ENCODE assay signal across 22 mouse cellular contexts in the genomic region with DNA sequence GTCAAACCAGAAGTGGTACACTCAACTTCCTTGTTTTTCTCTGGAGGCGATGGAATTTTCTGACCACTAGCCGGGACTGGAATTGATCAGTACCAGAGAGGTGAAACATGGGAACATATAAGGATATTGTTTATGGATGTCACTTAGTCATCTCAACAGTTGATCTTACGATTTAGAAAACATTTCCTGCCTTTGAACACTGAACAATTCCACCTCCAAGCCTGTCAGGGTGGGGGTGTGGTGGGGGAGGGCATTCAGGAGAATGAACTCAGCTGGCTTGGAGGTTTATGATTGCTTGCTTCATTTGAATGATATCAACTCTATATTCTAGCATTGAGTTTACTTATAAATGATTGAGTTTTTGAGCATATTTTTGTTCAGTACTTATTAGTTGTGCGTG. TPM values are rescaled to one million over a fixed set of nuclear protein-coding genes. Genes with fewer than 3 reads are reported as not detected.
DNase-seq lines count a peak whose midpoint lies in the region; TF ChIP-seq lines count a peak whose summit lies in the region.
"Had no signal": no experiment of that assay in that cellular context is flagged by ENCODE, and none has a peak within 500 bp of the region (broad histone marks: within the 10 kb centered on the region; RNA-seq: fewer than 3 reads in every experiment).

No protein-coding gene starts in this region.

- peaks cover 4% of the 10 kb centered on the region for H3K4me1 ChIP-seq in lung, adult 2 months (ENCODE audit: control insufficient read depth, insufficient read depth, low read length)
- H3K4me1 ChIP-seq: embryonic facial prominence, embryonic 13.5 days; embryonic facial prominence, embryonic 15.5 days; forebrain, embryonic 10.5 days; forebrain, embryonic 12.5 days had no signal

- DNase-seq in lung, adult 18-20 months, result peak; percentile 44 to 52
- no peak for DNase-seq in lung, adult 2 months
- peak; percentile 32 for DNase-seq in lung, postnatal 14 days
- DNase-seq in lung, postnatal 25 days (ENCODE audit: low spot score), result no peak
- peak; percentile 64 for DNase-seq in lung, postnatal 36 days
- no peak for DNase-seq in layer of hippocampus, postnatal 10 days (ENCODE audit: low spot score in 2 of 2)
- DNase-seq: adrenal gland, adult 2 months; adrenal gland, postnatal 10 days; adrenal gland, postnatal 25 days; cerebellum, adult 11 months; cerebellum, adult 18-20 months; cerebellum, adult 8-10 months; cerebellum, adult 9-11 months; cerebellum, postnatal 14 days; cerebellum, postnatal 36 days; embryo, embryonic 11 days had no signal

- TF ChIP-seq CTCF in lung, adult 2 months (IDR thresholded peaks at IDR 0.05; ENCODE audit: insufficient read depth, low read length), result no peak

- H3K4me3 ChIP-seq in lung, adult 2 months (replicated peaks; ENCODE audit: extremely low read depth, low read depth, low read length), result no peak overlapping the region
- H3K4me3 ChIP-seq: embryonic facial prominence, embryonic 13.5 days; embryonic facial prominence, embryonic 15.5 days; erythroblast, embryonic 14.5 days; forebrain, embryonic 10.5 days; forebrain, embryonic 12.5 days had no signal

- WGBS in lung, adult 2 months, result 56% methylated on average over 4 of the region's 4 CpGs

- TF ChIP-seq POLR2A in lung, adult 2 months (IDR thresholded peaks at IDR 0.05; ENCODE audit: borderline replicate concordance, extremely low read depth, low read depth, low read length), result no peak

RNA-seq across cellular contexts. Expression of gene BC067074, which starts 13.6 kb away (rescaled TPM):
- 4.2 and 6.2 TPM in 2 replicates for polyA plus RNA-seq in lung, adult 2 months (2012; rRNA removed)
- total RNA-seq in layer of hippocampus, postnatal 10 days (2021), result 1 to 10 TPM; 1.8 to 2.3 TPM
- total RNA-seq: MEL had no signal
- polyA plus RNA-seq: erythroblast, embryonic 14.5 days had no signal

Comparison
In these comparisons a context has a peak if more than half of its experiments do, and no peak if none do; other contexts are left out.
1. DNase-seq: peak in lung, adult 18-20 months (2 of 2), lung, postnatal 14 days (single experiment) and lung, postnatal 36 days (single experiment); none in lung, adult 2 months (single experiment), lung, postnatal 25 days (single experiment) and layer of hippocampus, postnatal 10 days (0 of 2).